Mouse (Mus musculus): ENCODE data around the gene Siglece. TPM values are rescaled to one million over a fixed set of nuclear protein-coding genes. Genes with fewer than 3 reads are reported as not detected.

Gene Siglece
- total RNA-seq, 2 experiments from 2014 or later, result 2.4 to 3.6 TPM

DNA sequence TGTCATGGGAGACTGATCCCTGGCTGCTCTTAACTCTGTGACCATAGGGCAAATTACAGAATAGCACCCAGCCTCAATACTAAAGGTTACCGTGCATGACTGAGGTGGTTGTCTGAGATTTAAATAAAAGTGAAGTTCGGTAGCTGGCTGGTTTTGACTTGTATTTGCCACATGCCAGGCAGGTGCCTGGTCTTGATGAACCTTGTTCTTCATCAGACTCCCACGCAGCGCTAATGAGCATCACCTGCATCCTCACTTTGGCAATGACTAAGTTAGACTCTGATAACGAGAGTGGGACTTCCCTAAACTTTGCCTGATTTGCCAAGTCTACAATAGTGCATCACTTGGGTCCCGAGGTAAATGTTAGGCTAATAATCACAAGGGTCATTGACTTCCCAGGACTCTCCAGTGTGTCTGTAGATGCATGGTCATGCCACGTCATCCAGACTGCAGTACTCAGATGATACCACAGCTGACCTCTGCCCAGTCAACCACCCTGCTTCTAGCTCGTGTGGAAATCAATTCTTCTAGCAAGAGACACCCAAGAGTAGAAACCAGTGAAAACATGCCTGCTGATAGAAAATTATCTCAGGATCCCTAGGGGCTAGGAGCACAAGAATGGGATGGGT, 34.1 kb downstream of the Siglece start:
- DNase-seq, result no peak

DNA sequence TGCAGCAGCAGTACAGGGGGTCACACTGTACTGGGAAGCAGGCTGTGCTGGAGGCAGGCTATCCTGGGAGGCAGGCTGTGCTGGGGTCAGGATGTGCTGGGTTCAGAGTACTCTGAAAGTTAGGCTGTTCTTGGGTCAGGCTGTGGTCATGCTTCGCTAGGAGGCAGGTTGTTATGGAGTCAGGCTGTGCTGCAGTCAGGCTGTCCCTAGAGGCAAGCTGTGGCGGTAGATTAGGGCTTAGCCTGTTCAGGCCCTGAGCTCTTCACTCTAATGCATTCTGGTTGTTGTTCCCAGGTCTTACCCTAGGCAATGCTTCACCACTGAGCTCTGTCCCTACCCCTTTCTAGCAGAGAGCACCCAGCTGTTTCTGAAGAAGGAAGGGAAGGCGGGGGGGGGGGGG, 34.9 kb downstream of the Siglece start:
- no peak for DNase-seq

DNA sequence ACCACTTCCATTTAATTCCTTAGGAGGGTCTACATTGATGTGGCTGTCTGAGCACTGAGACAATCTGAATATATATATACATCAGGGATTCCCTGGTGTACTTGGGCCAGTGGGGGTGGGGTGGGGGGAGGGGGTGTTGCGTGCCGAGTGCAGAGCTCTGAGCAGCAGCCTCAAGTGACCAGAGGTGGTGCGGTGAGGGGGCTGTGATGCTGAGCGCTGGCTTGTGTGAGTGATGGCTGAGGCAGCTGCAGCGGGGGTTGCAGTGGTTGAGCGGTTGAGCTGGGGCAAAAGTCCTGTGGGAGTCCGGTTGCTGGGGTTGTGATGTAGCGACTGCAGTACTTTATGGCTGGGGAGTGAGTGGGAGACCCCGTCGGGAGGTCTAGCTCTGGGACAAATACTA, 36.1 kb downstream of the Siglece start:
- no peak for DNase-seq

DNA sequence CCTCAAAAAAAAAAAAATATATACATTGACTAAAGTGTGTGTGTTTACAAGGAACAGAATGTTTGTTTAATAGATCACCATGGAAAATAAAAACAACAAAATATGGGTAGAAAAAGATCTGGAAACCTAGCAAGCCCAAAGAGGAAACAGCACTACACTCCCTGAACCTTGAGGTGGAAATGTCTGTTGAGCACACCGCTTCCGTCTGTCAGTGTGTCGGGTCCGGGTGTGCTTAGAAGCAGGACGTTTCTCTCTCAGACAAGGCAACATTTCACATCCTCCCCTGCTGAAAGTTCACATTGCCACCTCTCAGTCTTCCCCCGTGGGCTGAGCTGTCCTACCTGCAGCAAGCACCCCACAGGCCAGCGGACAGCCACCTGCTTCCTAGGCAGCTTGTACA, 37.0 kb downstream of the Siglece start:
- no peak for DNase-seq

DNA sequence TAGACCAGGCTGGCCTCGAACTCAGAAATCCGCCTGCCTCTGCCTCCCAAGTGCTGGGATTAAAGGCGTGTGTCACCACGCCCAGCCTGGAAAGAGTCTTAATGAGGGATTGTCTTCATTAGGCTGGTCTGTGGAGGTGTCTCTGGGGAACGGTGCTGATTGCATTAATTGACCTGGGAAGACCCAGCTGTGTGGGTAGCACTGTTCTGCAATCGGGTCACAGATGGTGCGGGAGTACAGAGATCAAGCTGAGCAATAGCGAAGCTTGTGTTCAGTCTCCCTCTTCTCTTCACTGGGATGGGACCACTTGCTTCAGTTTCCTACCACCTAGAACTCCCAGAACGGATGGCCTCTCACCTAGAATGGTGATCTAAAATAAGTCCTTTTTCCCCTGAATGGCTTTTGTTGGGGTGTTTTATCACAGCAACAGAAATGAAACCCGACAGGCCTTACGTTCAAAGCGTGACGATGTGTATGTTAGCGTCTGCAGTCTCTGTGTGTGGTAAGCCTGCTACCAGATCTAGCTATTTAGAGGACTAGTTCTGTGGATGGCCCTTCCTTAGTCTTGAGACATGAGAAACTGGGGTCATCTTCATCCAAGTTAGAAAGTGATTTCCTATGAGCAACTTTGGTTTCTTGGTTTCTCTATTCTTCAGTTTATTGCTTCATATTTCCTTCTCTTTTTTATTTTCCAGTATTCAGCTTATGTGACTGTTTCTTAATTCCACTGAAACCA, 46.0 kb downstream of the Siglece start:
- no peak for DNase-seq

DNA sequence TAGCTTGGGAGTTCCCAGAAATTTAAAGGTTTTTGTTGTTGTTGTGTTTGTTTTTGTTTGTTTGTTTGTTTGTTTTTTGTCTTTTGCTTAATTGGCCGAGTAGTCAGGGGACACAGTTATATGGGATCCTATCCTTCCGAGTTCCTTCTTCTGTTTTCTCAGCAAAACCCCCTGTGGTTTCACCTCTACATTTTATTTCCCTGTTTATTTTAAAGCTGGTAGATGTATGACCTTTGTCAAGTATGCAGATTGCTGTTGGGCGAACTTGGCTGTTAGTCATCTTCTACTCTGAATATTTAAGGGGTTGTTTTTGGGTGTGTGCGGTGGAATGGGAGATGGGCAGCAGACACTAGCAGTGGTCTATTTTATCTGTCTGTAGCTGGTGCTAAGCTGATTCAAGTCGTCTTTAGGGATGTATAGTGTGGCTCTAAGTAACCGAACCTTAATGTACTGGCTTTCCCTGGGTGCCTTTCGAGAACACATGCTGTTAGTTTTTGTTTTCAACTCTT, 51.6 kb downstream of the Siglece start:
- no peak for DNase-seq

DNA sequence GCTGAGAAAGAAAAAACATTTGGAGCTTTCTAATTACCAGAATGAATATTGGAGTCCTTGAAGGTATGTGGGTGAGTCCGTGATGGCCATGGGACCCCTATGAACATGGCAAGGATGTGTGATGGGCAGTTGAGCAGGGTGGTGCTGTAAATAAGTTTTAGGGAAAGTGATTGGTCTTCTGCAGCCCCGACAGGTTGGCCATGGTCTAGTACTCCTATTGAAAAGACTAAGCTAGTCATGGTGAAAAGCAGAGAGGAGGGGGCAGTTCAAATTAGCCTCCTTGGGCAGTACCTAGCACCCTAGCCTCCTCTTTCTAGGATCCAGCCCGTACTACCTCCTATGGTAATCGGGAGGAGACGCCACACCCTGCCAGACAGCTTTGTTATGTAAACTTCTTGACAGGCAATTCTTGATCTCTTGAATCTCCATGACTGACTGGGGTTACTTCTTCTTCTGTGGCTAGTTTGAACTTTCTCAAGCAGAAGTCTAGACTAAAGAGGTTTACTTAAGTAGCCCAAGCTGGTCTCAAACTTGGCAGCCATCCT, 52.1 kb downstream of the Siglece start:
- DNase-seq, result no peak

DNA sequence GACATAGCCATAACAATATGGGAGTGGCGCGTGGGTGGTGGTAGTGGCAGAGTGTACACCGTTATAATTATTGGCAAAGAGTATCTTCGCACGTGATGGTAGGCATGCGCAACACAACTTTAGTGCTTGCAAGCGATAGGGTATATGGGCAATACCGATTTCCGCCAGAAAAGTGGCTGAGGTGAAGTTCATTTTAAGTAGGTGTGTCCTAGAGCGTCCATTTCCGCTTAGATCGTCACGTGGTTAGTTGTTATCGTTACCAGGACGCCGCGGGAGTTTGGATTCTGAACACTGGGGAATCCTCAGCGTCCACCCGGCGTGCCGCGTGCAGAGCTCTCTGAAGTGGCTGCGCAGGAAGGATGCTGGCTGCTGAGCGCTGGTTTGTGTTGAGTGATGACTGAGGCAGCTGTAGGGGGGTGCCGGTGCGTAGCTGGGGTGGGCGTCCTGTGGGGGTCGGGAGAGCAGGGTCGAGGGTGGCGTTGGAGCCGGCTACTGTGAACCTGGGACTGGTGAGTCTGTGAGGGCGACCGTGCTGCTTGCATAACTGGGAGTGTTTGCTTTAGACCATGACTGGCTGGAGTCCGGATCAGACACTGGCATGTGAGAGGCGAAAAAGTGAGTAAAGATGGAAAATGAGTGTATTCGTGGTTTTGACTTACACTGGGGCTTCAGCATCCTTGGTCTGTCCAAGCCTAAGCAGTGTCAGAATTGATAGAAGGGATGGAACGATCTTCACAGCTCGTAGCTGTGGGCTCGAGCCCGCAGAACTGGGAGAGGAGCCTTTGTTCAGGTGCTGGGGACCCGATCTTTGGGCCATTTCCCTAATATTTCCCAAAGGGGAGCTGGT, 52.8 kb downstream of the Siglece start, which contains the start of gene Zfp819:
TSS of gene Zfp819 (plus strand) at position 274 of the 847 bp plus-strand sequence.
- DNase-seq, result peak; percentile 78 to 80

DNA sequence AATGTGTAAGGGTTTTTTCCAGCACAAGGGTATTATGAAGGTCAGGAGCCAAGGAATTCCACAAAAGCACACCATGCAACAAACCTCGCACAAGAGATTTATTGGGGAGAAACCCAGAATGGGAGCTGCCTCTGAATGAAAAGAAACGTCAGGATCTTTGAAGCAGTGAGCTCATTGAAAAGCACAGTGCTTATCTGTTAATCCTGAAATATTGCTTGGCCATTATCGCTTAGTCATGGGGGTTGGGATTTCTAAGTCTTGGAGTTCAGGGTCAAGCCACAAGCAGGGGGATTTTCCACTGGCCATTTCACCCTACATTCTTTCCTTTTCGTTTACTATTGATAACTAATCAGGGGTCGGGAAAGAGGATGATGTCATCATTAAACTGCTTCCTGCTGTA, 58.1 kb downstream of the Siglece start:
- peak in 1 of 2 experiments; percentile 16 for DNase-seq

Other genes with a start within 250 kb of the Siglece start
- not detected for gene Lim2, start 232.5 kb downstream of the Siglece start, total RNA-seq (2021)
- gene Nkg7, start 223.1 kb downstream of the Siglece start, total RNA-seq (2021), result under 1 TPM in 1 of 2 experiments, not detected in 1; 0.50 TPM
- gene Cldnd2, start 219.4 kb downstream of the Siglece start, total RNA-seq (2021), result not detected
- gene Etfb, start 216.1 kb downstream of the Siglece start, total RNA-seq (2021), result 100 to 1,000 TPM; 504 to 548 TPM
- gene Gm45233, start 216.0 kb downstream of the Siglece start, total RNA-seq (2021), result 1 to 10 TPM in 1 of 2 experiments, not detected in 1; 1.2 TPM
- 1 to 10 TPM; 1.5 to 1.7 TPM for gene Vsig10l, start 197.0 kb downstream of the Siglece start, total RNA-seq (2021)
- 1 to 10 TPM; 1.3 to 1.5 TPM for gene Iglon5, start 170.1 kb downstream of the Siglece start, total RNA-seq (2021)
- gene 4931406B18Rik, start 154.2 kb downstream of the Siglece start, total RNA-seq (2021), result not detected
- gene Cd33, start 115.7 kb downstream of the Siglece start, total RNA-seq (2021), result 1 to 10 TPM; 2.2 to 3.7 TPM
- 1 to 10 TPM; 2.5 to 2.6 TPM for gene Zfp658, start 97.9 kb downstream of the Siglece start, total RNA-seq (2021)
- 10 to 100 TPM; 16.4 to 19.9 TPM for gene Zfp719, start 80.6 kb downstream of the Siglece start, total RNA-seq (2021)
- gene Zfp819, start 53.0 kb downstream of the Siglece start, total RNA-seq (2021), result under 1 TPM in 1 of 2 experiments, not detected in 1; 0.26 TPM
- gene Ceacam18, start 25.5 kb downstream of the Siglece start, total RNA-seq (2021), result not detected
- gene Ctu1, start 11.9 kb upstream of the Siglece start, total RNA-seq (2021), result 10 to 100 TPM; 11.2 to 14.6 TPM
- not detected for gene Klk14, start 30.3 kb upstream of the Siglece start, total RNA-seq (2021)
- not detected for gene Klk13, start 52.4 kb upstream of the Siglece start, total RNA-seq (2021)
- not detected for gene Klk12, start 108.7 kb upstream of the Siglece start, total RNA-seq (2021)
- not detected for gene Klk11, start 114.4 kb upstream of the Siglece start, total RNA-seq (2021)
- under 1 TPM; 0.23 to 0.33 TPM for gene Klk10, start 120.9 kb upstream of the Siglece start, total RNA-seq (2021)
- not detected for gene Klk9, start 131.7 kb upstream of the Siglece start, total RNA-seq (2021)
- 1 to 10 TPM; 1.1 to 2.3 TPM for gene Klk8, start 137.4 kb upstream of the Siglece start, total RNA-seq (2021)
- gene Klk7, start 151.1 kb upstream of the Siglece start, total RNA-seq (2021), result not detected
- not detected for gene Klk6, start 164.3 kb upstream of the Siglece start, total RNA-seq (2021)
- gene Klk5, start 181.8 kb upstream of the Siglece start, total RNA-seq (2021), result not detected
- gene Klk4, start 221.0 kb upstream of the Siglece start, total RNA-seq (2021), result not detected

All from adrenal gland, postnatal 36 days (tissue).